Mouse (Mus musculus): Measurements from ENCODE around the gene Zfp112.

DNA sequence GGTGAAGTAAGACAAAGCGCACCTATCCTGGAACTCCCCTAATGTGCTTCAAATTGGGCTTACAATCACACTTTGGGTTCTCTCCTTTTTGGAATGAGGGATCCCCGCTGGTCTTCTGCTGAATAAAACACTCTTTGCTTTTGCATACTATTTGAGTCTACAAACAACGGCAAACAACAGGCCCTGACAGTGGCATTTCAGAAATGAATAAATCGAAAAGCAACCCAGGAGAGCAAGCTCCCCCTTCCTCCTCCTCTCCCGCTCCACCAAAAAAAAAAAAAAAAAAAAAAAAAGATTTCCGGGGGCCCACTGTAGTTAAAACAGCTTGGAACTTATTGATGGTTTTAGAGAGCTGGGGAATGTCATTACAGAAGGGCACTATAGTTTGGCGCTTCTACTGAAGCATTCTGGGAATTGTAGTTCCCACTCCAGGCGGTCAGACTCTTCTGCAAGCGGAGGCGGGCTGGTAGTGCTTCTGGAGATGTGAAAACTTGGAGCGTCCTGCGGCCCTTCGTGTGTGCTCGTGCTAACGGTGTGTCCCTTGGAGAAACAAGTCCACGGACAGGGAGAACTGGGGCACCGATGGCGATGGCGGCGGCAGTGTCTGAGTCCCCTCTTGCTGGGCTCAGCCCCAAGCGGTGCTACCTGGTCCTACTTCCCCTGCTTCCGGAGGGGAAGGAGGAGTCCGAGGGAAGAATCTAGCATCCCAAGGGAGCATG is 62.7 kb downstream of the Zfp112 start, which contains the start of gene Zfp114:
- TF ChIP-seq CTCF (IDR thresholded peaks at IDR 0.05; ENCODE audit: insufficient read depth, low read length) (no peak), POLR2A (IDR thresholded peaks at IDR 0.05; ENCODE audit: borderline replicate concordance, extremely low read depth, low read depth, low read length) (no peak)
